Mouse (Mus musculus): ENCODE measurements around the gene Tlx2. TPM values are rescaled to one million over a fixed set of nuclear protein-coding genes. Genes with fewer than 3 reads are reported as not detected.
A peak's percentile ranks its signal among the peaks of the same experiment; 100 is the strongest.

Tlx2 gene
- polyA plus RNA-seq, 1 experiment from 2014 or later: 42.3 TPM

DNA sequence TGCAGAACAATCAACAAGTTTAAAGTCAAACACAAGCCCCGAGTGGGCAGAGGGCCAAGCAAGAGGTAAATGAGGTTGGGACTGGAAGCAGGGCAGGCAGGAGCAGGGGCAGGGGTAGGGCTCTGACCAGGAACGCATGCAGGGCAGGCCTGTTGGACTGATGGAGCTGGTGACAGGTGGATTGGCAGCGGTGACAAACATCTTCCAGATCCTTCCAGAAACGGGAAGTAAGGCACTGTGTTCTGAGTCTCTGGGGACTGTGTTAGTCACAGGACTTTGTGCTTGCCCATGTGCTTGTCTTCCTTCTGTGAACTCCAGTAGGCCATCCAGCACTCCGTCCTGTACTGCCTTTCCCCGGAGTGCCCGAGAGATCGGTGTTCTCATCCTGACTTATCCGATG lies 25.4 kb downstream of the Tlx2 start:
- Histone ChIP-seq H3K9me3 (no peaks in the 10 kb centered on the region), H3K27me3 (replicated peaks) (no peaks in the 10 kb centered on the region), H3K4me2 (replicated peaks) (no peak overlapping the region)

DNA sequence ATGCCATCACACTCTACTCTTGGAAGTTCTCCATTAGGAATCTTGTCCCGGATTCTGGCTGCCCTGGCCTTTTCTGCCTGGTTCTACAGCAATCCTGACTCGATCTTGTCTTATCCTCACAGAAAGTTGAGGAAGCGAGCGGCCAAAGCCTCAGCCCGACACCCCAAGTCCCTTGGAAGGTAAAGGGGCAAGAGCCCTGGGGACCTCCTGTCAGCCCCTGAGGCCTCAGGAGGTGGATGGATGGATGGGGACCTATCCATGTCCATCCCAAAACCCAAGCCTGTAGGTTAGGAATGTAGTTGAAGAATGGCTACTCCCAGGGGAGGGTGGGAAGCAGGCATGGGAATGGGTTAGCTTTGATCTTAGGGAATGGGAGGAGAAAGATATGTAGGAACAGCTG lies 26.1 kb downstream of the Tlx2 start:
- no peak for ATAC-seq (ENCODE audit: low FRiP score, low read depth)
- Histone ChIP-seq H3K36me3 (no peaks in the 10 kb centered on the region), H3K9ac (no peak overlapping the region), H3K9me3 (no peaks in the 10 kb centered on the region), H3K27me3 (replicated peaks) (no peaks in the 10 kb centered on the region), H3K4me1 (no peaks in the 10 kb centered on the region), H3K4me2 (replicated peaks) (no peak overlapping the region), H3K27ac (no peak overlapping the region), H3K4me3 (no peak overlapping the region)
- 89% methylated on average over 5 of the region's 5 CpGs for WGBS

More for the DNA sequence above, 25.4 kb downstream of the Tlx2 start:
- Histone ChIP-seq H3K4me1 (no peaks in the 10 kb centered on the region), H3K4me3 (no peak overlapping the region), H3K9ac (no peak overlapping the region), H3K36me3 (no peaks in the 10 kb centered on the region), H3K27ac (no peak overlapping the region)
- WGBS: 75% methylated on average over 9 of the region's 9 CpGs
- ATAC-seq (ENCODE audit: low FRiP score, low read depth): no peak

DNA sequence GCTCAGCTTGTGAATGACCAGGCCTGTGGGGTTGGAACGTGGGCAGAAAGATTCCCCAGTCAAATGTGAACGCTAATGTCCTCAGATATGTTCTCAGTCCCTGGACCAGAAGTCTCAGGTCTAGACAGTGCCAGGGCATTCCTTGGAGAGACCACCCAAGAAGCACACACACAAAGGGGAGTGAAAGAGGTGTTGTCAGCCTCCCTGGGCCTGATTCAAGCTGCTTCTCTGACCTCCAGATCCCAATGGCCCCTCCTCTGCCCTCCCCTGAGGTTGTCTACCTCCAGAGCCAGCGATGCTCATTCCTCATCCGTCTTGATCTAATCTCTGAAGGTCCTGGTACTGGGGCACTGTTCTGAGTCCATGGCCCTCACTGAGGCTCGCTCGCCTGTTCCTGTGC lies 26.5 kb downstream of the Tlx2 start:
- no peak overlapping the region for H3K4me2 ChIP-seq (replicated peaks)
- no peak overlapping the region for H3K9ac ChIP-seq
- no peaks in the 10 kb centered on the region for H3K9me3 ChIP-seq
- no peak overlapping the region for H3K27ac ChIP-seq
- no peaks in the 10 kb centered on the region for H3K36me3 ChIP-seq
- H3K27me3 ChIP-seq (replicated peaks): no peaks in the 10 kb centered on the region
- H3K4me1 ChIP-seq: peaks cover 2% of the 10 kb centered on the region; the same call in 1 of the 2 replicates
- 69% methylated on average over 6 of the region's 6 CpGs for WGBS
- no peak for ATAC-seq (ENCODE audit: low FRiP score, low read depth)
- H3K4me3 ChIP-seq: no peak overlapping the region

DNA sequence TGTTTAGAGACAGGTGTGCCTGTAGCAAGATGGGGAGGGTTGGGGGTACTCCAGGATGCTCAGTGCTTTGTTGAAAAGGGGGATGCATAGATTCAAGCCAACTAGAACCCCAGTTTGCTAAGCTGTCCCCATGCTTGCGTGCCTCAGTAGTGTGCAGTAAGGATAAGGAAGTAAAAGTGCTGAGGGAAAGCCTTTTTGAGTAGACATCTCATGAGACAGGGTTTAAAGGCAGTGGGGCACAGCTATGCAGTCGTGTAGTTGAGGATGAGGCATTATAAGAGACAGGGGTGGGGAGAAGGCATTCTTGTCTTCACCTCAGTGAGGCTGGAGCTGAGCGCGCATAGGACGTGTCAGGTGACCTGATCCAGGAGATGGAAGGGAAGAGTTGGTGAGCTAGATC lies 29.5 kb downstream of the Tlx2 start:
- Histone ChIP-seq H3K27ac (no peak overlapping the region), H3K9me3 (no peaks in the 10 kb centered on the region), H3K36me3 (no peaks in the 10 kb centered on the region), H3K9ac (no peak overlapping the region), H3K4me2 (replicated peaks) (no peak overlapping the region), H3K4me3 (no peak overlapping the region), H3K4me1 (peaks cover 8% of the 10 kb centered on the region), H3K27me3 (replicated peaks) (peaks cover 7% of the 10 kb centered on the region)
- 85% methylated on average over 5 of the region's 5 CpGs for WGBS
- no peak for ATAC-seq (ENCODE audit: low FRiP score, low read depth)

DNA sequence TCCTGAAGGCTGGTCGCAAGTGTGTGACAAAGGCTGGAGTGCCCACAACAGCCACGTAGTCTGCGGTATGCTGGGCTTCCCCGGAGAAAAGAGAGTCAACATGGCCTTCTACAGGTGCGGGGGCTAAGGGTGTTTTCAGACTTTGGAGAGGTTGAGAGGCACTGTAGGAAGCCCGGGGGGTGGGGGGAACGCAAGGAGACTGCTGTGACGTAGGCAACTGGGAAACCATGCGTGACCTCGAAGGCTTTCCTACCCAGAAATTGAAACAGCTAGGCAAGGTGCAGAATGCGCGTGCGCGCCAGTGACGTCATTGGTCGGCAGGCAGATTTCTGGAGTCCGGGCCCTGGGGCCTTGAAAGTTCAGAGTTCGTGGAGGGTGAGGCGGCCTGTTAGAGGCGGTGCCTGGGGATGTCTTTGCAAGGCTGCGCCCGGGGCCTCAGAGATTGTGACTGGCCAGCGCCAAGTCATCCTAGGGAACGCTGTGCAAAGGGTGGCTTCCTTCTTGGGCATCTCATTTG lies 31.5 kb downstream of the Tlx2 start:
- peaks cover 18% of the 10 kb centered on the region for H3K27me3 ChIP-seq (replicated peaks)
- peaks cover 19% of the 10 kb centered on the region for H3K4me1 ChIP-seq
- WGBS: 8% methylated on average over 24 of the region's 24 CpGs
- no peak overlapping the region for H3K27ac ChIP-seq
- H3K4me3 ChIP-seq: peak overlapping the region; percentile 15
- H3K36me3 ChIP-seq: no peaks in the 10 kb centered on the region
- no peaks in the 10 kb centered on the region for H3K9me3 ChIP-seq
- peak overlapping the region; percentile 62 for H3K4me2 ChIP-seq (replicated peaks)
- peak; percentile 45 for ATAC-seq (ENCODE audit: low FRiP score, low read depth)
- H3K9ac ChIP-seq: 0 out of 2 replicates have a peak overlapping the region, but pooled peaks have one; percentile 14

DNA sequence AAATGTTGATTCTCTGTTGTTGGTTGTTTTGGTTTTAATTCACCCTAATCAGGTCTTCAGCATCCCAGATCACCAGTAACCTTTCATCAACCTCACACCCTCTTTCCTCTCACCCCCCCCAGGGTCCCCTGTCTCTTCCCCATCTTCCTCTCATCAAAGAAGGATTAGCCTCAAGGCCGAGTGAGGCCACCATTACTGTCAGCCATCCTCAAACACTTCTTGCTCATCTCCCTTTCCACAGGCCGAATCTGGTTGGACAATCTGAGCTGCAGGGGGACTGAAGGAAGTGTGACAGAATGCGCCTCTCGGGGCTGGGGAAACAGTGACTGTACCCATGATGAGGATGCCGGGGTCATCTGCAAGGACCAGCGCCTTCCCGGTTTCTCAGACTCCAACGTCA lies 32.9 kb downstream of the Tlx2 start:
- H3K9ac ChIP-seq: no peak overlapping the region
- no peak for ATAC-seq (ENCODE audit: low FRiP score, low read depth)
- WGBS: 87% methylated on average over 8 of the region's 8 CpGs

DNA sequence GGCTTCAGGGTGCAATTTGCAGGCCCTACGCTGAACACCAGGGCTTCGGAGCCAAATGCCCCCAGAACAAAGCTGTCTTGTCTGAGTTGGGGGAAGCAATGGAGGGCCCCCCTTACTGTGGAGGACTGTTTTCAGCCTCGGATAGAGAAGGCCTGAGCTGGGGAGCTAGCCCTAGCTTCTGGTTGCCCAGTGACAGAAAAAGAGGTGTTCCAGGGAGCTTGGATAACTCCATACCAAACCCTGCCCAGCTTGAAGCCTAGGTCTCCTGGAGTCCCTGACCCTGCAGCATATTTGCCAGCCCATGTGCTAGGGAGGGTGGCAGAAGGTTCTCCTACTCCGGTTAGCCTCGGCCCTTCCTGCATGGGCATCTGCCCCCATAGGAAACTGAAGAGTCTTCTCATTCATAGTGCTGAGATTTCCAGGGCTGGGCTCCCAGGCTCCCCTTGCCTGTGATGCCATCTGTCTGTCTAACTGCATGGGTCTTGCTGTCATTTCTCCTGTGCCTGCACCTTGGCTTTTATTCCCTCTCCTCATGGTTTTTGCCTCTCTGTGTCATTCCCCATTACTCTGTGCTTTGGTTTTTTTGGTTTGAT lies 35.5 kb downstream of the Tlx2 start:
- no peaks in the 10 kb centered on the region for H3K9me3 ChIP-seq
- WGBS: 20% methylated on average over 5 of the region's 5 CpGs
- H3K4me3 ChIP-seq: peak overlapping the region; percentile 48
- no peaks in the 10 kb centered on the region for H3K36me3 ChIP-seq
- peaks cover 36% of the 10 kb centered on the region for H3K4me1 ChIP-seq
- 0 out of 2 replicates have a peak overlapping the region, but pooled peaks have one; percentile 33 for H3K9ac ChIP-seq
- no peak overlapping the region; the same call in 1 of the 2 replicates for H3K27ac ChIP-seq
- peaks cover 44% of the 10 kb centered on the region for H3K27me3 ChIP-seq (replicated peaks)
- H3K4me2 ChIP-seq (replicated peaks): peak overlapping the region; percentile 85
- no peak for ATAC-seq (ENCODE audit: low FRiP score, low read depth)

More for the DNA sequence above, 32.9 kb downstream of the Tlx2 start:
- Histone ChIP-seq H3K4me2 (replicated peaks) (no peak overlapping the region), H3K4me1 (peaks cover 32% of the 10 kb centered on the region), H3K4me3 (no peak overlapping the region), H3K27ac (no peak overlapping the region), H3K27me3 (replicated peaks) (peaks cover 26% of the 10 kb centered on the region), H3K36me3 (no peaks in the 10 kb centered on the region), H3K9me3 (no peaks in the 10 kb centered on the region)

DNA sequence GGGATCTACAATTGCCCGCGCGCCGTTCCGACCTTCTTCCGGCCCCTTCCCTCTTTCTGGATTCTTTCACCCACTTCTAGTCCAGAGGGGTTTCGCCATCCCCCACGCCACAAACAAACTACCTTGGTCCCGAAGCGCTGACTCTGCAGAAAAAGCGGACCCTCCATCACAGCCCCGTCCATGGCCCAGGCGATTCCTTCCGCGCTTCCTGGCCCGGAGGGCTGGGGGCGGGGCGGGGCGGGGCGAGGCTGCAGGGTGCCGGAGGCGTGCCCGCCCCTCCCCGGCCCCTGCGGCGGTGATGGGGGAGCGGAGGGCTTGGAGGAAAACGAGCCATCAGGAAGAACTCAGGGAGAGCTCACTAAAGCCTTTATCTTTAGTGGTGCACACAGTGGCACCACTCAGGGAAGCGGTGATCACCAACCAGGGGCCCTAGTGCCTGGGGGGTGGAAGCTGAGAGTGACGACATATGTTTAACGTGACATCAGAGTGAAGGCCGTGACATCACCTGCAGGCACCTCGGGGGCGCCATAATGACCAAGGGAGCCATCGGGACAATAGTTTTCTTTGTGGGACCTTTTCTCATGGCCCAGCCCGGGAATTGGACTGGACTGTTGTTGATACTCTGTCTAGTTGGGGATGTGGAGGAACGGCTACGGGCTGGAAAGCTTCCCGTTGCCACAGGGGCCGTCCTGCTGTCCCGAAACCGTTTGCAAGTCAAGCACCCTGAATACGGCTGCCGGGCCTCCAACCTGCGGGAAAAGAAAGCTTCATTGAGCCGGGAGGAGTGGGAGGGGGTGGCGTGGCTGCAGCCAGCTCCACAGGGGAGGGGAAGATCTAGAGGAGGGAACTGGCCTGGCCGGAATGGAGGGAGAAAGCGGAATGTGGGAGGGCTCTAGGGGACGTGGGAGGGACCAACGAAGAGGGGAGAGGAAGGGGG lies 36.6 kb downstream of the Tlx2 start, which contains the start of the genes Dok1 and Loxl3:
Gene Dok1, minus strand, starts transcription at position 223 of the 937 bp plus-strand sequence.
Gene Loxl3, plus strand, starts transcription at position 925 of the 937 bp plus-strand sequence.
- Histone ChIP-seq H3K27me3 (replicated peaks) (peaks cover 44% of the 10 kb centered on the region), H3K4me2 (replicated peaks) (peak within 1 kb of the TSS; percentile 85), H3K4me3 (peak within 1 kb of the TSS; percentile 48), H3K36me3 (no peaks in the 10 kb centered on the region), H3K9ac (peak within 1 kb of the TSS; percentile 33), H3K27ac (no peak within 1 kb of the TSS; the same call in 1 of the 2 replicates), H3K9me3 (no peaks in the 10 kb centered on the region), H3K4me1 (peaks cover 34% of the 10 kb centered on the region)
- WGBS: under 1% methylated on average over 51 of the region's 51 CpGs
- ATAC-seq (ENCODE audit: low FRiP score, low read depth): peak; percentile 79

DNA sequence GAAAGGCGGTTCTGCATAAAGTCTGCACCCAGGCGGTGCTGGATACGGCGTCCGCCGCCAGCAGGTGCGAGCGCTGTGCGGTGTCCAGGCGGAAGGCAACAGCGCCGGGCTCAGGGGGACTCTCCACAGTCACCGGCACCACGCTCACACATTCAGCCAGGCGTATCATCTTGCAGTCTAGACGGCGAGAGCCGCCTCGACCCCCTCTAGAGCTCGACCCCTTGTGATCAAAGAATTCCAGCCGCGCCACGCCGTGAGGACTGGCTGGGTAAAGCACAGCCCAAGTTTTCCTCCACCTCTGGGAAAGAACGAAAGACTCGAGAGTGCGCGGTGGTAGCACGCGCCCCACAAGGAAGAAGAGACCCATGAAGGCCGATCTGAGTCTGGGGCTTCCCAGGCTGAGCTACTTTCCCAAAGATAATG lies 37.3 kb downstream of the Tlx2 start:
- H3K27ac ChIP-seq: no peak overlapping the region
- peak overlapping the region; percentile 85 for H3K4me2 ChIP-seq (replicated peaks)
- H3K27me3 ChIP-seq (replicated peaks): peaks cover 48% of the 10 kb centered on the region

DNA sequence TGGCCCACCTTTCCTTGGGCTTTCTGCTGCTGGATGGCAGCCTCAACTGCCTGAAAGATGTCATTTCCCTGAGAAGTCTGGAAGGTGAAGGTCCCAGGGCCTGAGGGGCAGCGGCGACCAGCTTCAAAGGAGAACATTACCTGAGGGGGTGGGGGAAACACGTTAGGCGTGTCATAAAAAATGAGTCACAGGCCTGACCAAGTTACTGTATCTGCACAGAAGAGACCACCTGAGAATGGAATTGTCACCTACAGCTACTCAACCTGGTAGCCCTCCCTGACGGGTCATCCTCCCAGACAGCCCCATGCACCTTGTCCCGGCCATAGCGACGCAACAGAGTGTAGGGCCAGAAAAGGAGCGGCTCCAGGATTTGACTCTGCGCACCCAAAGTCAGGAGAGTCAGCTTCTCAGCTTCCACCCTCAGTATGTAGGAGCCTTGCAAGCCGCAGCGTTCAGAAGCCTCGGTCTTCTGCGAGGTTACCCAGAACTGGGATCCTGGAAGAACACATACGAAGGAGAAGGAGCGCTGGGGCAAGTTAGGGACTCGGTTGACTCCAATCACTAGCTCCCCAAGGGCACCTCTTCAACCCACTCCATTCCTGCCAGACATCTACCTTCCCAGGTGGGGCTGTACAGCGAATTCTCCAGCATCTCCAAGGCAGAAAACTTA lies 38.0 kb downstream of the Tlx2 start:
- 21% methylated on average over 18 of the region's 18 CpGs for WGBS
- H3K4me1 ChIP-seq: peaks cover 29% of the 10 kb centered on the region
- H3K9me3 ChIP-seq: no peaks in the 10 kb centered on the region
- no peak overlapping the region for H3K27ac ChIP-seq
- H3K4me2 ChIP-seq (replicated peaks): peak overlapping the region; percentile 85
- H3K9ac ChIP-seq: no peak overlapping the region
- no peak for ATAC-seq (ENCODE audit: low FRiP score, low read depth)
- no peaks in the 10 kb centered on the region for H3K36me3 ChIP-seq
- peak overlapping the region; percentile 48; the same call in 1 of the 2 replicates for H3K4me3 ChIP-seq
- peaks cover 48% of the 10 kb centered on the region for H3K27me3 ChIP-seq (replicated peaks)

More for the DNA sequence above, 37.3 kb downstream of the Tlx2 start:
- peaks cover 29% of the 10 kb centered on the region for H3K4me1 ChIP-seq
- H3K4me3 ChIP-seq: peak overlapping the region; percentile 48
- ATAC-seq (ENCODE audit: low FRiP score, low read depth): peak; percentile 55
- H3K36me3 ChIP-seq: no peaks in the 10 kb centered on the region
- no peaks in the 10 kb centered on the region for H3K9me3 ChIP-seq
- H3K9ac ChIP-seq: peak overlapping the region; percentile 33
- WGBS: under 1% methylated on average over 31 of the region's 31 CpGs

DNA sequence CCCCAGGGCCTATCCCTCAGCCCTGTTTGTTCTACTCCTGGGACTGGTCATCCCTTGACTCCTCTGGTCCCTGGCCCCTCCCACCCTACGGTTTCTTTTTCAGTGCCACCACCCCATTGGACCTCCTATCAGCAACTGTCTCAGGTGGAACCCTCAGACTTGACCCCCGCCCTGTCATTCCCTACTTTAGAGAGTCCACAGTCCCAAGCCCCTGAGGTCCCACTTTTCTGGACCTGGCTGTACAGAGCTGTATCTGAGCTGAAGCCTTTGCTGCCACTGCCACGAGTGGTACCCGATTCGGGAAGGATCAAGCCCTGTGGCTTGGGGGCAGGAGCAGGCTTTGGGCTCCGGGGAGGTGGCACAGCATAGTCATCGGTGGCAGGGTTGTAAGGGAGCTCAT lies 39.0 kb downstream of the Tlx2 start:
- H3K4me2 ChIP-seq (replicated peaks): no peak overlapping the region
- H3K9ac ChIP-seq: no peak overlapping the region
- H3K36me3 ChIP-seq: no peaks in the 10 kb centered on the region
- H3K4me3 ChIP-seq: no peak overlapping the region
- peaks cover 44% of the 10 kb centered on the region for H3K27me3 ChIP-seq (replicated peaks)
- ATAC-seq (ENCODE audit: low FRiP score, low read depth): no peak
- WGBS: 60% methylated on average over 7 of the region's 7 CpGs
- no peaks in the 10 kb centered on the region for H3K9me3 ChIP-seq
- H3K4me1 ChIP-seq: peaks cover 29% of the 10 kb centered on the region
- H3K27ac ChIP-seq: no peak overlapping the region

Measured in neural tube, embryonic 12.5 days (tissue).